ENCODE assay signal across 14 mouse cellular contexts in genomic region chr13:3667288-3667873, GRCm38 (mm10). TPM values are rescaled to one million over a fixed set of nuclear protein-coding genes. Genes with fewer than 3 reads are reported as not detected.
DNase-seq lines count a peak whose midpoint lies in the region; TF ChIP-seq lines count a peak whose summit lies in the region.
"Had no signal": no experiment of that assay in that cellular context is flagged by ENCODE, and none has a peak within 500 bp of the region (broad histone marks: within the 10 kb centered on the region; RNA-seq: fewer than 3 reads in every experiment).

No protein-coding gene starts in this region.

- H3K36me3 ChIP-seq in heart, adult 2 months (ENCODE audit: control insufficient read depth, insufficient read depth, low read length): no peaks in the 10 kb centered on the region
- H3K36me3 ChIP-seq: limb, embryonic 13.5 days; neural tube, embryonic 15.5 days had no signal

- no peaks in the 10 kb centered on the region for H3K27me3 ChIP-seq in heart, adult 2 months (ENCODE audit: control insufficient read depth, insufficient read depth, low read length)
- H3K27me3 ChIP-seq in cerebellum, adult 2 months (ENCODE audit: control insufficient read depth, insufficient read depth, low read length): no peaks in the 10 kb centered on the region
- H3K27me3 ChIP-seq: limb, embryonic 13.5 days; neural tube, embryonic 15.5 days had no signal

- TF ChIP-seq CTCF in heart, adult 2 months (IDR thresholded peaks at IDR 0.05): peak; percentile 27; the same call in 1 of the 2 replicates
- TF ChIP-seq CTCF in layer of hippocampus, adult 2 months (conservative IDR thresholded peaks at IDR 0.05): peak; percentile 46
- no peak for TF ChIP-seq CTCF in cerebellum, adult 2 months (IDR thresholded peaks at IDR 0.05; ENCODE audit: borderline replicate concordance, insufficient read depth, low read depth, low read length)

- H3K4me1 ChIP-seq in heart, adult 2 months (ENCODE audit: control insufficient read depth, insufficient read depth, low read length): no peaks in the 10 kb centered on the region
- H3K4me1 ChIP-seq in cerebellum, adult 2 months (ENCODE audit: control insufficient read depth, insufficient read depth, low read length): no peaks in the 10 kb centered on the region
- H3K4me1 ChIP-seq: neural tube, embryonic 15.5 days had no signal

- H3K27ac ChIP-seq in heart, adult 2 months: no peak overlapping the region
- H3K27ac ChIP-seq in layer of hippocampus, adult 2 months: no peak overlapping the region
- no peak overlapping the region for H3K27ac ChIP-seq in cerebellum, adult 2 months (ENCODE audit: insufficient read depth, low read length)
- H3K27ac ChIP-seq: left cerebral cortex, adult 2 months; limb, embryonic 13.5 days; neural tube, embryonic 15.5 days had no signal

- no peaks in the 10 kb centered on the region for H3K79me2 ChIP-seq in heart, adult 2 months (replicated peaks; ENCODE audit: control insufficient read depth, insufficient read depth, low read length)

- intact Hi-C loops in heart, adult 2 months (cut with DNase I): loop anchor here (5.0 kb wide), 1 partner anchor 75 kb away; no protein-coding TSS in a partner anchor
- intact Hi-C loops in heart, postnatal 36 days (cut with DNase I): loop anchor here (5.0 kb wide), 1 partner anchor 60 kb away; no protein-coding TSS in a partner anchor

- no peak overlapping the region for H3K9ac ChIP-seq in heart, adult 2 months (ENCODE audit: low read depth, low read length)
- H3K9ac ChIP-seq: limb, embryonic 13.5 days; neural tube, embryonic 15.5 days had no signal

- H3K4me3 ChIP-seq in heart, adult 2 months: no peak overlapping the region
- no peak overlapping the region for H3K4me3 ChIP-seq in layer of hippocampus, adult 2 months
- no peak overlapping the region for H3K4me3 ChIP-seq in cerebellum, adult 2 months (replicated peaks; ENCODE audit: insufficient read depth, low read depth, low read length)
- H3K4me3 ChIP-seq: left cerebral cortex, adult 2 months; limb, embryonic 13.5 days; neural tube, embryonic 15.5 days had no signal

- TF ChIP-seq POLR2A in heart, adult 2 months (IDR thresholded peaks at IDR 0.05; ENCODE audit: insufficient read depth, low read depth, low read length): no peak
- TF ChIP-seq POLR2A in cerebellum, adult 2 months (IDR thresholded peaks at IDR 0.05; ENCODE audit: borderline replicate concordance, insufficient read depth, low read length): no peak

- WGBS in heart, adult 2 months: 79% methylated on average over 5 of the region's 5 CpGs
- 88% methylated on average over 5 of the region's 5 CpGs for WGBS in cerebellum, adult 2 months

- no peak for TF ChIP-seq EP300 in heart, adult 2 months (IDR thresholded peaks at IDR 0.05; ENCODE audit: insufficient read depth, low read depth, low read length)

- no peak for DNase-seq in heart, adult 2 months
- no peak for DNase-seq in heart, postnatal 36 days
- no peak for DNase-seq in layer of hippocampus, adult 2 months (ENCODE audit: low spot score in 2 of 2)
- no peak for DNase-seq in layer of hippocampus, postnatal 14 days (ENCODE audit: low spot score in 2 of 2)
- DNase-seq in Muller cell, postnatal 12 days (ENCODE audit: inconsistent ontology term): peak; percentile 50
- peak; percentile 25 for DNase-seq in lung, postnatal 10 days
- DNase-seq in cerebellum, adult 2 months: no peak
- no peak for DNase-seq in left cerebral cortex, adult 11 months (ENCODE audit: low spot score)
- DNase-seq: adrenal gland, postnatal 10 days; right cerebral cortex, adult 18-20 months; thymus, adult 2 months had no signal

RNA-seq across cellular contexts. Expression of gene Asb13, which starts 33.5 kb away (rescaled TPM):
- 10 to 100 TPM in 1 of 2 experiments, 1 to 10 TPM in 1; 8.4 to 11.5 TPM for total RNA-seq in heart, adult 2 months (2021)
- polyA plus RNA-seq in heart, adult 2 months (2012; rRNA removed): 8.7 and 11.4 TPM in 2 replicates
- 1 to 10 TPM; 7.3 to 8.7 TPM for total RNA-seq in heart, postnatal 36 days (2021)
- total RNA-seq in layer of hippocampus, adult 2 months (2021): 10 to 100 TPM; 31.8 to 35.1 TPM
- total RNA-seq in layer of hippocampus, postnatal 14 days (2021): 10 to 100 TPM; 26.8 to 31.2 TPM
- 52.8 and 53.1 TPM in 2 replicates for polyA plus RNA-seq in cerebellum, adult 2 months (2012; rRNA removed)

RNA-seq across cellular contexts. Expression of gene Fam208b, which starts 56.5 kb away (rescaled TPM):
- total RNA-seq in heart, adult 2 months (2021): 10 to 100 TPM; 12.8 to 13.1 TPM
- polyA plus RNA-seq in heart, adult 2 months (2012; rRNA removed): 2.5 and 5.4 TPM in 2 replicates
- 10 to 100 TPM; 10.2 to 15.2 TPM for total RNA-seq in heart, postnatal 36 days (2021)
- 10 to 100 TPM; 26.0 to 27.9 TPM for total RNA-seq in layer of hippocampus, adult 2 months (2021)
- total RNA-seq in layer of hippocampus, postnatal 14 days (2021): 10 to 100 TPM; 24.7 to 25.0 TPM
- polyA plus RNA-seq in cerebellum, adult 2 months (2012; rRNA removed): 12.4 and 14.9 TPM in 2 replicates

Comparison
In these comparisons a context has a peak if more than half of its experiments do, and no peak if none do; other contexts are left out.
1. DNase-seq: peak in Muller cell, postnatal 12 days (single experiment) and lung, postnatal 10 days (single experiment); none in heart, adult 2 months (0 of 2), heart, postnatal 36 days (0 of 2), layer of hippocampus, adult 2 months (0 of 2), layer of hippocampus, postnatal 14 days (0 of 2), cerebellum, adult 2 months (0 of 2) and left cerebral cortex, adult 11 months (single experiment).